Mouse (Mus musculus): ENCODE results near the gene Mgst3. TPM values are rescaled to one million over a fixed set of nuclear protein-coding genes. Genes with fewer than 3 reads are reported as not detected.
"Not testable (repeated sequence)": the region's sequence is repeated elsewhere in the genome, so short reads cannot be mapped to it uniquely, and the experiment has no call there.

Mgst3 gene
- polyA plus RNA-seq, 1 experiment from 2014 or later: 44.2 TPM

GRCm38 (mm10) chr1:167352403-167352802 lies 41.2 kb downstream of the Mgst3 start:
- H3K9me3 ChIP-seq: no peaks in the 10 kb centered on the region
- 82% methylated on average over 14 of the region's 14 CpGs for WGBS

GRCm38 (mm10) chr1:167350597-167351415 lies 42.8 kb downstream of the Mgst3 start:
- Histone ChIP-seq H3K9me3 (no peaks in the 10 kb centered on the region), H3K4me3 (peak overlapping the region; percentile 87), H3K4me1 (0 out of 2 replicates have a peak, but pooled peaks cover 2% of the 10 kb centered on the region), H3K27ac (peak overlapping the region; percentile 81), H3K36me3 (peaks cover 15% of the 10 kb centered on the region; the same call in 1 of the 2 replicates), H3K4me2 (peak overlapping the region; percentile 94), H3K9ac (peak overlapping the region; percentile 63), H3K27me3 (no peaks in the 10 kb centered on the region)
- WGBS: 30% methylated on average over 13 of the region's 13 CpGs
- no peak for ATAC-seq (ENCODE audit: borderline replicate concordance, extremely low read depth, low FRiP score, low TSS enrichment)

More at GRCm38 (mm10) chr1:167352403-167352802, 41.2 kb downstream of the Mgst3 start:
- H3K9ac ChIP-seq: no peak overlapping the region
- H3K27me3 ChIP-seq: no peaks in the 10 kb centered on the region
- ATAC-seq (ENCODE audit: borderline replicate concordance, extremely low read depth, low FRiP score, low TSS enrichment): no peak
- peaks cover 27% of the 10 kb centered on the region; the same call in 1 of the 2 replicates for H3K36me3 ChIP-seq
- H3K4me2 ChIP-seq: no peak overlapping the region
- 0 out of 2 replicates have a peak, but pooled peaks cover 2% of the 10 kb centered on the region for H3K4me1 ChIP-seq
- no peak overlapping the region for H3K27ac ChIP-seq
- no peak overlapping the region for H3K4me3 ChIP-seq

GRCm38 (mm10) chr1:167349815-167350596 lies 43.6 kb downstream of the Mgst3 start, which contains the start of gene Aldh9a1:
Gene Aldh9a1, plus strand, starts transcription at chr1:167349991.
- under 1% methylated on average over 55 of the region's 55 CpGs for WGBS
- Histone ChIP-seq H3K9me3 (no peaks in the 10 kb centered on the region), H3K27ac (peak within 1 kb of the TSS; percentile 81), H3K4me2 (peak within 1 kb of the TSS; percentile 94), H3K9ac (peak within 1 kb of the TSS; percentile 63), H3K36me3 (peaks cover 8% of the 10 kb centered on the region; the same call in 1 of the 2 replicates), H3K4me1 (0 out of 2 replicates have a peak, but pooled peaks cover 2% of the 10 kb centered on the region), H3K27me3 (no peaks in the 10 kb centered on the region), H3K4me3 (peak within 1 kb of the TSS; percentile 87)
- ATAC-seq (ENCODE audit: borderline replicate concordance, extremely low read depth, low FRiP score, low TSS enrichment): peak; percentile 99

- H3K9me3 ChIP-seq; H3K4me1 ChIP-seq; H3K27me3 ChIP-seq; H3K27ac ChIP-seq; H3K4me3 ChIP-seq; H3K9ac ChIP-seq; ATAC-seq (ENCODE audit: borderline replicate concordance, extremely low read depth, low FRiP score, low TSS enrichment); H3K36me3 ChIP-seq: not testable (repeated sequence)
- WGBS: 58% methylated on average over 3 of the region's 3 CpGs
- H3K4me2 ChIP-seq: peak overlapping the region; percentile 94; the same call in 1 of the 2 replicates
These were observed 44.4 kb downstream of the Mgst3 start for GRCm38 (mm10) chr1:167349206-167349605.

GRCm38 (mm10) chr1:167345994-167346520 lies 47.6 kb downstream of the Mgst3 start:
- H3K9me3 ChIP-seq; ATAC-seq (ENCODE audit: borderline replicate concordance, extremely low read depth, low FRiP score, low TSS enrichment); H3K4me2 ChIP-seq; H3K27ac ChIP-seq; H3K4me3 ChIP-seq; H3K36me3 ChIP-seq; H3K4me1 ChIP-seq; H3K9ac ChIP-seq; H3K27me3 ChIP-seq: not testable (repeated sequence)
- 81% methylated on average over 10 of the region's 10 CpGs for WGBS

- Histone ChIP-seq H3K4me2 (no peak overlapping the region), H3K36me3 (no peaks in the 10 kb centered on the region), H3K9me3 (no peaks in the 10 kb centered on the region), H3K9ac (no peak overlapping the region), H3K4me3 (no peak overlapping the region), H3K27ac (no peak overlapping the region), H3K27me3 (0 out of 2 replicates have a peak, but pooled peaks cover 4% of the 10 kb centered on the region), H3K4me1 (no peaks in the 10 kb centered on the region)
- 85% methylated on average over 10 of the region's 10 CpGs for WGBS
- ATAC-seq (ENCODE audit: borderline replicate concordance, extremely low read depth, low FRiP score, low TSS enrichment): no peak
These were observed 50.8 kb downstream of the Mgst3 start for GRCm38 (mm10) chr1:167342831-167343230.

GRCm38 (mm10) chr1:167340910-167341528 lies 52.6 kb downstream of the Mgst3 start:
- Histone ChIP-seq H3K4me3 (no peak overlapping the region), H3K9me3 (no peaks in the 10 kb centered on the region), H3K4me2 (peak overlapping the region; percentile 92; the same call in 1 of the 2 replicates), H3K4me1 (no peaks in the 10 kb centered on the region), H3K27me3 (0 out of 2 replicates have a peak, but pooled peaks cover 4% of the 10 kb centered on the region), H3K9ac (no peak overlapping the region), H3K36me3 (no peaks in the 10 kb centered on the region), H3K27ac (no peak overlapping the region)
- WGBS: 90% methylated on average over 3 of the region's 3 CpGs
- ATAC-seq (ENCODE audit: borderline replicate concordance, extremely low read depth, low FRiP score, low TSS enrichment): 0 out of 2 replicates have a peak, but pooled peaks have one; percentile 7

GRCm38 (mm10) chr1:167340111-167340787 lies 53.4 kb downstream of the Mgst3 start:
- no peaks in the 10 kb centered on the region for H3K36me3 ChIP-seq
- no peaks in the 10 kb centered on the region for H3K4me1 ChIP-seq
- H3K4me3 ChIP-seq: peak overlapping the region; percentile 46
- ATAC-seq (ENCODE audit: borderline replicate concordance, extremely low read depth, low FRiP score, low TSS enrichment): peak; percentile 56; the same call in 1 of the 2 replicates
- H3K27me3 ChIP-seq: 0 out of 2 replicates have a peak, but pooled peaks cover 4% of the 10 kb centered on the region
- no peak overlapping the region for H3K27ac ChIP-seq
- H3K9me3 ChIP-seq: no peaks in the 10 kb centered on the region
- 2% methylated on average over 47 of the region's 47 CpGs for WGBS
- peak overlapping the region; percentile 92 for H3K4me2 ChIP-seq
- H3K9ac ChIP-seq: peak overlapping the region; percentile 45

GRCm38 (mm10) chr1:167339177-167339781 lies 54.4 kb downstream of the Mgst3 start:
- no peak overlapping the region for H3K4me2 ChIP-seq
- H3K9me3 ChIP-seq: no peaks in the 10 kb centered on the region
- no peak overlapping the region for H3K4me3 ChIP-seq
- no peak overlapping the region for H3K9ac ChIP-seq
- no peak for ATAC-seq (ENCODE audit: borderline replicate concordance, extremely low read depth, low FRiP score, low TSS enrichment)
- no peak overlapping the region for H3K27ac ChIP-seq
- H3K4me1 ChIP-seq: no peaks in the 10 kb centered on the region
- H3K36me3 ChIP-seq: no peaks in the 10 kb centered on the region
- 72% methylated on average over 8 of the region's 9 CpGs for WGBS
- 0 out of 2 replicates have a peak, but pooled peaks cover 4% of the 10 kb centered on the region for H3K27me3 ChIP-seq

GRCm38 (mm10) chr1:167337463-167338095 lies 56.1 kb downstream of the Mgst3 start:
- Histone ChIP-seq H3K27ac (no peak overlapping the region), H3K9me3 (no peaks in the 10 kb centered on the region), H3K27me3 (0 out of 2 replicates have a peak, but pooled peaks cover 4% of the 10 kb centered on the region), H3K9ac (no peak overlapping the region), H3K4me2 (no peak overlapping the region), H3K36me3 (peaks cover 6% of the 10 kb centered on the region; the same call in 1 of the 2 replicates), H3K4me3 (no peak overlapping the region), H3K4me1 (no peaks in the 10 kb centered on the region)
- ATAC-seq (ENCODE audit: borderline replicate concordance, extremely low read depth, low FRiP score, low TSS enrichment): no peak
- 18% methylated on average over 12 of the region's 12 CpGs for WGBS

All from lung, embryonic 15.5 days (tissue).